Mouse (Mus musculus) heart, embryonic 11.5 days (tissue): ENCODE results near the gene Lhfpl4. TPM values are rescaled to one million over a fixed set of nuclear protein-coding genes. Genes with fewer than 3 reads are reported as not detected.

Experiments
- ATAC-seq: fragments of 200-750 bp; cut with Nextera tagmentation; replicated peaks from 2 replicates; pipeline ENCODE4 v1.8.0; 2017; ENCODE audit warnings: moderate library complexity; ENCODE audit not compliant: insufficient number of reproducible peaks, low FRiP score, low TSS enrichment
- H3K27ac ChIP-seq: fragments of 300-500 bp; sonication (generic); 2 replicates; pipeline ENCODE4 v1.5.1; 2014; ENCODE audit warnings: mild to moderate bottlenecking, low read depth, low read length
- H3K27me3 ChIP-seq: fragments of 300-500 bp; sonication (generic); 2 replicates; pipeline ENCODE4 v1.6.1; 2014; ENCODE audit warnings: mild to moderate bottlenecking, low read length, mixed read lengths; ENCODE audit not compliant: control insufficient read depth, insufficient read depth
- H3K36me3 ChIP-seq: fragments of 300-500 bp; sonication (generic); 2 replicates; pipeline ENCODE4 v1.6.1; 2014; ENCODE audit warnings: mild to moderate bottlenecking, low read length, moderate library complexity, mixed read lengths; ENCODE audit not compliant: control insufficient read depth, insufficient read depth
- H3K4me1 ChIP-seq: fragments of 300-500 bp; sonication (generic); 2 replicates; pipeline ENCODE4 v1.6.1; 2014; ENCODE audit warnings: low read length; ENCODE audit not compliant: control insufficient read depth, insufficient read depth
- H3K4me2 ChIP-seq: fragments of 300-500 bp; sonication (generic); 2 replicates; pipeline ENCODE4 v1.6.1; 2014; ENCODE audit warnings: mild to moderate bottlenecking, moderate library complexity
- H3K4me3 ChIP-seq: fragments of 300-500 bp; sonication (generic); 2 replicates; pipeline ENCODE4 v1.5.1; 2014; ENCODE audit warnings: low read depth, low read length
- H3K9ac ChIP-seq: fragments of 300-500 bp; sonication (generic); 2 replicates; pipeline ENCODE4 v1.6.1; 2014; ENCODE audit warnings: mild to moderate bottlenecking, low read depth, low read length, moderate library complexity
- H3K9me3 ChIP-seq: fragments of 300-500 bp; sonication (generic); replicated peaks from 2 replicates; pipeline ENCODE4 v1.6.1; 2016; ENCODE audit warnings: low read length; ENCODE audit not compliant: control insufficient read depth
- WGBS: fragments of 180-500 bp; shearing (Covaris S2); extraction: QIAGEN DNeasy Blood & Tissue Kit; methylation state at CpG from one replicate; pipeline ENCODE4 v1.1.7; 2014; ENCODE audit not compliant: insufficient replicate concordance; 5-methylcytosine and 5-hydroxymethylcytosine counted together
- polyA plus RNA-seq: library from polyadenylated mRNA; unstranded; fragments of >200 nt; fragmentation: Nextera tagmentation; extraction: Ambion mirVana; gene quantifications from 2 replicates; pipeline ENCODE4 v1.2.1, GENCODE M21; 2014

Lhfpl4 gene
- polyA plus RNA-seq, 1 experiment from 2014 or later = 0.39 TPM

DNA sequence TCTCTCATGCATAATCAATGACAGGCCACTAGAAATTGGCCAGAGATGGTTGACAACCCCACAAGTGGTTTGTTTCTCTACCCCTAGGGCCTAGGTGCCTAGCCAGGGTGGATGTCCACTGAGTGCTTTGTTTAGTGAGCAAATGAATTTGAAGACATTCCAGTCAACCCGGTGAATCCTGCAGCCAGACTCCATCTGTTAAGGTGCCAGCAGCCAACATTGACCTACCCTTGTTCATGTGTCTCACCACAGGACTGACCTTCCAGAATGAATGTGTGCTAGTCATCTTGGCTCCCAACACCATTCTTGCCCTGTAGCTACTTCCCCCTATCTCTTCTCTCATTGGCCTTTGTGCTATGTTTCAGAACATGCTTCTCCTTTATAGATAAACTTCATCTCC, 33.2 kb downstream of the Lhfpl4 start:
- Histone ChIP-seq H3K27ac (no peak overlapping the region), H3K4me2 (no peak overlapping the region), H3K9me3 (no peaks in the 10 kb centered on the region), H3K27me3 (no peaks in the 10 kb centered on the region), H3K36me3 (peaks cover 2% of the 10 kb centered on the region; the same call in 1 of the 2 replicates), H3K4me3 (no peak overlapping the region), H3K9ac (no peak overlapping the region), H3K4me1 (0 out of 2 replicates have a peak, but pooled peaks cover 5% of the 10 kb centered on the region)
- no peak for ATAC-seq
- 74% methylated on average over 1 of the region's 1 CpGs for WGBS

DNA sequence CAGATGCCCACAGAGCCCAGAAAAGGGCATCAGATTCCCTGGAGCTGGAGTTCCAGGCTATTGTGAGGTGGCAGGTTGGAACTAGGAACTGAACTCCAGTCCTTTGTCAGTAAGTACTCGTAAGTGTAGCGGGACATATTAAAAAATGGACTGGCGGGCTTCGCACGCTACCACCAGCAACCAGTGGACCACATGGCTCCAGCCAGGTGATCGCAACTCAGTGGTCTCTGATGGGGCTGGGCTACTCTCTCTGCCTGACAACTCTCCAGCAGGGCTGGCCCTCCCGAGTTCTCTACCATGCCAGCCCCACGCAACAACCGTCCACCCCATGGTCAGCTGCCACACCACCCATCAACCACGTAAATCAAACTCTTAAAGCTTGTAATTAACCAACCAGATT, 35.1 kb downstream of the Lhfpl4 start:
- no peak for ATAC-seq
- Histone ChIP-seq H3K36me3 (peaks cover 2% of the 10 kb centered on the region; the same call in 1 of the 2 replicates), H3K4me1 (no peaks in the 10 kb centered on the region), H3K27ac (no peak overlapping the region), H3K27me3 (no peaks in the 10 kb centered on the region), H3K4me3 (no peak overlapping the region), H3K9me3 (no peaks in the 10 kb centered on the region), H3K9ac (no peak overlapping the region), H3K4me2 (no peak overlapping the region)
- WGBS = 96% methylated on average over 10 of the region's 10 CpGs

DNA sequence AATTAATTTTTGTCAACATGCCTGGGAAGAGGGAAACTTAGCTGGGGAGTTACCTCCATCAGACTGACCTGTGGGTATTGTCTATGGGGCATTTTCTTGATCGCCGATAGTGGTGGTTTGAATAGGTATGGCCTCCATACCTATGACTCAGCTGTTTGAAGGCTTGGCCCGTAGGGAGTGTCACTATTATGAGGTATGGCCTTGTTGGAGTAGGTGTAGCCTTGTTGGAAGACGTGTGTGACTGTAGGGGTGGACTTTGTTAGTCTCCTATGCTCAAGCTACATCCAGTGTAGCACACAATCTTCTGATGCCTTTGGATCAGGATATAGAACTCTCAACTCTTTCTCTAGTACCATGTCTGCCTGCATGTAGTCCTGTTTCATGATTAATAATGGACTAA, 39.1 kb downstream of the Lhfpl4 start:
- H3K4me1 ChIP-seq = no peaks in the 10 kb centered on the region
- peaks cover 22% of the 10 kb centered on the region for H3K36me3 ChIP-seq
- no peak overlapping the region for H3K4me3 ChIP-seq
- ATAC-seq = no peak
- no peak overlapping the region for H3K4me2 ChIP-seq
- H3K9ac ChIP-seq = no peak overlapping the region
- H3K27me3 ChIP-seq = no peaks in the 10 kb centered on the region
- H3K27ac ChIP-seq = no peak overlapping the region
- H3K9me3 ChIP-seq = no peaks in the 10 kb centered on the region
- WGBS = 86% methylated on average over 4 of the region's 4 CpGs

DNA sequence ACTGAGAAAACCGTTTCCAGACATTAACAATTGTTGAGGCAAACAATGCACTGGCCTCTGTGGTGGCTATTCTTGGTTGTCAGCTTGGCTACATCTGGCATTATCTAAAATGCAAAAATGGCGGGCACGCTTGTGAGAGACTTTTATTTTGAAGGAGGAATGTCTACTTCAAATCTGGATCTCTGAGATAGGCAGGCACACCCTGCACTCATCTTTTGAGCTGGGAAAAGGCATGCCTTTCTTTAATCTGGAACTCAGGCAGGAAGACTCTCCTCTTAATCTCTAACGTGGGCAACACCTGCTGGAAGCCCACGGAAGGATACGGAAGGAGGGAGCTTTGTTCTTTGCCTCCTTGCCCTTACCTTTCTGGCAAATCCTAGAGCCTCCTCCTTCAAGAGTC, 40.3 kb downstream of the Lhfpl4 start:
- 83% methylated on average over 6 of the region's 6 CpGs for WGBS
- no peaks in the 10 kb centered on the region for H3K9me3 ChIP-seq
- no peaks in the 10 kb centered on the region for H3K27me3 ChIP-seq
- no peak overlapping the region for H3K27ac ChIP-seq
- H3K36me3 ChIP-seq = peaks cover 30% of the 10 kb centered on the region
- H3K4me1 ChIP-seq = no peaks in the 10 kb centered on the region
- no peak overlapping the region for H3K9ac ChIP-seq
- ATAC-seq = no peak
- no peak overlapping the region for H3K4me3 ChIP-seq
- no peak overlapping the region for H3K4me2 ChIP-seq

DNA sequence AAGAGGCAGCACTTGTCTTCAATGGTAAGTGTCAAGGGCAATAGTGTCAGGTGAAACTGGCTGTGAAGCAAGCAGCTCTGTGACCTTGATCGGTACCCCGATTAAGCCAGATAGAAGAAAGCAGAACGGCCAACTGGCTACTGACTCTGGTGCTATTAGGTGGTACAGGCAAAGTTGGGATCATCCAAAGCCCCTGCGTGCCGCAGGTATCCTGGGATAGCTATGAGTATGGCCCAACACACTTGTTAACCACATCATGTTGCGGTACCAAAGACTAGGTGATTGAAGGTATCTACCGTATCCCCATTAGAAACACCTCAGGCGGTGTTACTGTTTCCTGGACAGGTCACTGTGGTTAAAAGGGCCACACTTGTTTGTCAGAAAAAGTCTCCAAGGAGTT, 41.1 kb downstream of the Lhfpl4 start:
- H3K27me3 ChIP-seq = no peaks in the 10 kb centered on the region
- H3K4me3 ChIP-seq = no peak overlapping the region
- H3K9ac ChIP-seq = no peak overlapping the region
- H3K36me3 ChIP-seq = peaks cover 36% of the 10 kb centered on the region
- ATAC-seq = no peak
- WGBS = 95% methylated on average over 8 of the region's 8 CpGs
- H3K27ac ChIP-seq = no peak overlapping the region
- no peak overlapping the region for H3K4me2 ChIP-seq
- no peaks in the 10 kb centered on the region for H3K4me1 ChIP-seq
- H3K9me3 ChIP-seq = no peaks in the 10 kb centered on the region

DNA sequence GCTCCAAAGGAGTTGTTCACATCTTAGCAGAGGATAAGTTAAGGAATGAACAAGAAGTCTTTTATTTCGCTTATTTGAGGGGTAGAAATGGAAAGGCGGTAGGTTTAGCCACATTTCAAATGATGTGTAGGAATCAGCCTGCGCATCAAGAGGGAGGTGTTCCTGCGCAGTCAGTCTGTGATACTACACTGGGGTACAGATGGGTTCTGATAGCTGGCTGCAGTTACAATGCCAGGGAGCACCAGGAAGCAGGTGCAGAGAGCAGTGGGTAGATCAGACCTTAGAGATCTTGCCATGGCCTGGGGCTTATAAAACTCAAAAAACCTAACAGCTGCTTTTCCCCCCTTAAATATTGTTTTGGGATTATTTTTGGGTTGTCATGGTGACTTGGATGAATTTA, 49.9 kb downstream of the Lhfpl4 start:
- Histone ChIP-seq H3K27me3 (no peaks in the 10 kb centered on the region), H3K4me1 (no peaks in the 10 kb centered on the region), H3K36me3 (peaks cover 36% of the 10 kb centered on the region), H3K27ac (no peak overlapping the region), H3K9ac (no peak overlapping the region), H3K4me3 (no peak overlapping the region), H3K4me2 (no peak overlapping the region), H3K9me3 (no peaks in the 10 kb centered on the region)
- WGBS = 96% methylated on average over 4 of the region's 4 CpGs
- no peak for ATAC-seq

DNA sequence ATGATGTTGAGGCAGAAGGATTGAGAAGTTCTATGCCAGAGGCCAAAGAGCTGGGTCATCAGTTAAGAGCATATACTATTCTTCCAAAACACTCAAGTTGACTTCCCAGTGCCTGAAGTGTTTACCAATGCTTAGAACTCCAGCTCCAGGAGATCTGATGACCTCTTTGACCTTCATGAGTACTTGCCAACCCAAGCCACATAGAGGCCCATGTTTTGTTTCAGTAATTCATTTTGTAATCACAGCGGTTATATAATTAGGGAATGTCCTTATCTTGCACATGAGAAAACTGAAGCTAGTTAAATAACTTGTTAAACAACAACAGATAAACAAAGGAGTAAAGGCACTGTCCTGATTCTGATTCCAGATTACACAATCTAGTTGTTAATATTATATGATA, 50.4 kb downstream of the Lhfpl4 start:
- H3K4me2 ChIP-seq = no peak overlapping the region
- no peaks in the 10 kb centered on the region for H3K27me3 ChIP-seq
- H3K4me1 ChIP-seq = no peaks in the 10 kb centered on the region
- WGBS = 93% methylated on average over 1 of the region's 1 CpGs
- H3K9me3 ChIP-seq = no peaks in the 10 kb centered on the region
- ATAC-seq = no peak
- no peak overlapping the region for H3K9ac ChIP-seq
- H3K4me3 ChIP-seq = no peak overlapping the region
- peaks cover 32% of the 10 kb centered on the region for H3K36me3 ChIP-seq
- no peak overlapping the region for H3K27ac ChIP-seq

DNA sequence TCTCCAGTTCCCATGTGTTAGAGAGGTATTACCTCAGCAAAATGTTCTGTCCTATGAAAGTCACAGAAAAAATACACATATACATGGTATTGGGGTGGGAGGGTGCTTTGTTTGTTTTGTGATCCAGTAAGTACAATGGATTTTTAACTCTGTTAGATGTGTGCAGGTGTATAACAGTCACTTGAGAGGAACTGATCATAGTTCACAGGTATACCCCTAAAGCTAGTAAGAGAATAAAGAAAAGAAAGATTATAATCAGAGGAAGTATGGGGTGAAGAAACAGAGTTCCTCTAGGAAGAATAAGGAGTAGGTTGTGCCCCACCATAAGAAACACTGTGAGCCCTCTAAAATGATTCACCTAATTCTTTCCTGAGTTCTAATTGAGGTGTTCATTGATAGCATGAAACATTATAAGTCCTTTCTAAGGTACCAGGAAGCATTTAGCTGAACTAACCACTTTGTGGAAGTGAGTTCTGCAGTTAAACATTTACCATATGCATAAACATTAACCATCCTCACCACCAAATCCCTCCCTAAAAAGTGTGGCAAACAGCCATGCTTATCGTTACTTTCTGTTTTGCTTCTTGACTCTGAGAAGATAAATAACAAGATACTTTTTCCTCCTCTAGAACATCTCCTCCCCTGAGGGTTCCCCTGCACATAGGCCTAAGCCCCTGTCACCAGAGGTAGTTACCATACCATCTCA, 53.6 kb downstream of the Lhfpl4 start:
- Histone ChIP-seq H3K4me2 (no peak overlapping the region), H3K9me3 (no peaks in the 10 kb centered on the region), H3K27ac (no peak overlapping the region), H3K4me1 (no peaks in the 10 kb centered on the region), H3K4me3 (no peak overlapping the region), H3K36me3 (peaks cover 24% of the 10 kb centered on the region), H3K27me3 (no peaks in the 10 kb centered on the region), H3K9ac (no peak overlapping the region)
- 92% methylated on average over 1 of the region's 1 CpGs for WGBS
- no peak for ATAC-seq

- no peaks in the 10 kb centered on the region for H3K9me3 ChIP-seq
- H3K36me3 ChIP-seq = peaks cover 13% of the 10 kb centered on the region
- no peaks in the 10 kb centered on the region for H3K4me1 ChIP-seq
- no peak for ATAC-seq
- no peak overlapping the region for H3K4me2 ChIP-seq
- H3K27me3 ChIP-seq = no peaks in the 10 kb centered on the region
- WGBS = 65% methylated on average over 2 of the region's 2 CpGs
- H3K9ac ChIP-seq = no peak overlapping the region
- H3K4me3 ChIP-seq = no peak overlapping the region
- no peak overlapping the region for H3K27ac ChIP-seq
Observed at GRCm38 (mm10) chr6:113133360-113133759, 61.8 kb downstream of the Lhfpl4 start.
